Mouse (Mus musculus) CH12.LX (cell line): Measurements from ENCODE around the gene Tradd. TPM values are rescaled to one million over a fixed set of nuclear protein-coding genes. Genes with fewer than 3 reads are reported as not detected.
"Not testable (repeated sequence)": the region's sequence is repeated elsewhere in the genome, so short reads cannot be mapped to it uniquely, and the experiment has no call there.

Source experiments
- DNase-seq: peaks from one replicate; pipeline ENCODE4 v3.0.0-alpha.2; 2013; ENCODE audit errors: extremely low read depth
- H3K27ac ChIP-seq: 2 replicates; pipeline ENCODE4 v1.5.1; 2012; ENCODE audit warnings: low read depth, mild to moderate bottlenecking, control low read depth, moderate library complexity; ENCODE audit not compliant: insufficient read depth
- H3K27me3 ChIP-seq: replicated peaks from 2 replicates; pipeline ENCODE3; 2012; ENCODE audit warnings: inconsistent platforms
- H3K36me3 ChIP-seq, 2 experiments: replicated peaks in 1 of 2; 2 replicates each; pipeline versions ENCODE3 to v1.6.1; 2012; ENCODE audit warnings: inconsistent platforms in 1 of 2, low read length in 1 of 2, mild to moderate bottlenecking in 1 of 2, mixed read lengths in 1 of 2, moderate library complexity in 1 of 2; ENCODE audit not compliant: control insufficient read depth in 1 of 2, insufficient read depth in 1 of 2
- H3K4me1 ChIP-seq, 2 experiments: 2 replicates each; pipeline ENCODE4 v1.6.1; 2012; ENCODE audit warnings: inconsistent platforms in 1 of 2, moderate library complexity in 1 of 2; ENCODE audit not compliant: insufficient read depth in 2 of 2, control insufficient read depth in 1 of 2
- H3K4me2 ChIP-seq: 2 replicates; pipeline ENCODE4 v1.6.1; 2012; ENCODE audit warnings: low read depth, mild to moderate bottlenecking, control low read depth; ENCODE audit not compliant: poor library complexity, insufficient read depth, severe bottlenecking
- H3K4me3 ChIP-seq, 3 experiments: fragments of 150-350 bp in 1 of 3; sonication (generic) in 1 of 3; replicated peaks in 1 of 3; 2 replicates each; pipeline versions ENCODE3 to v1.5.1; 2011 to 2012; ENCODE audit warnings: low read depth in 2 of 3, low read length in 2 of 3, mild to moderate bottlenecking in 2 of 3, moderate library complexity in 2 of 3, control low read depth in 1 of 3, improper control_type of control experiment in 1 of 3, inconsistent platforms in 1 of 3, mixed read lengths in 1 of 3; ENCODE audit not compliant: poor library complexity in 1 of 3
- H3K79me2 ChIP-seq: replicated peaks from 2 replicates; pipeline ENCODE4 v1.6.1; 2012; ENCODE audit warnings: mild to moderate bottlenecking, moderate library complexity; ENCODE audit not compliant: control insufficient read depth, poor library complexity, insufficient read depth, severe bottlenecking; ENCODE audit errors: extremely low read depth
- H3K9ac ChIP-seq: 2 replicates; pipeline ENCODE4 v1.6.1; 2012; ENCODE audit warnings: low read depth, mild to moderate bottlenecking, control low read depth, moderate library complexity; ENCODE audit not compliant: insufficient read depth
- H3K9me3 ChIP-seq: replicated peaks from 2 replicates; pipeline ENCODE3; 2012; ENCODE audit warnings: low read length, inconsistent platforms, mixed read lengths
- BHLHE40 ChIP-seq: IDR thresholded peaks from 2 replicates; pipeline ENCODE4 v1.6.1; 2011; ENCODE audit warnings: mild to moderate bottlenecking, low read depth, low read length, improper control_type of control experiment
- CHD2 ChIP-seq: IDR thresholded peaks from 2 replicates; pipeline ENCODE4 v1.6.1; 2011; ENCODE audit warnings: low read length, improper control_type of control experiment
- CTCF ChIP-seq, 2 experiments: IDR thresholded peaks in 1 of 2; conservative IDR thresholded peaks in 1 of 2; 2 replicates each; pipeline ENCODE4 v1.5.1; 2011 to 2012; ENCODE audit warnings: low read depth in 2 of 2, low read length in 2 of 2, improper control_type of control experiment in 1 of 2, inconsistent platforms in 1 of 2, mild to moderate bottlenecking in 1 of 2, moderate library complexity in 1 of 2
- EP300 ChIP-seq: IDR thresholded peaks from 2 replicates; pipeline ENCODE4 v1.6.1; 2011; ENCODE audit warnings: low read length, improper control_type of control experiment
- HCFC1 ChIP-seq: IDR thresholded peaks from 2 replicates; pipeline ENCODE4 v1.6.1; 2012; ENCODE audit warnings: low read depth, mild to moderate bottlenecking, inconsistent platforms, low read length, improper control_type of control experiment
- JUN ChIP-seq: IDR thresholded peaks from 2 replicates; pipeline ENCODE4 v1.6.1; 2011; ENCODE audit warnings: low read depth, mild to moderate bottlenecking, low read length, improper control_type of control experiment, moderate library complexity; ENCODE audit not compliant: insufficient read depth
- KAT2A ChIP-seq: IDR thresholded peaks from 2 replicates; pipeline ENCODE4 v1.6.1; 2012; ENCODE audit warnings: low read length, improper control_type of control experiment, inconsistent platforms; ENCODE audit not compliant: insufficient replicate concordance
- MAX ChIP-seq: IDR thresholded peaks from 2 replicates; pipeline ENCODE4 v1.6.1; 2011; ENCODE audit warnings: low read length, improper control_type of control experiment
- MYC ChIP-seq: IDR thresholded peaks from 2 replicates; pipeline ENCODE4 v1.6.1; 2011; ENCODE audit warnings: low read depth, mild to moderate bottlenecking, improper control_type of control experiment, low read length
- PAX5 ChIP-seq: IDR thresholded peaks from 2 replicates; pipeline ENCODE4 v1.6.1; 2012; ENCODE audit warnings: low read length, inconsistent platforms, mixed read lengths
- POLR2A ChIP-seq: IDR thresholded peaks from 2 replicates; pipeline ENCODE4 v1.6.1; 2011; ENCODE audit warnings: low read depth, mild to moderate bottlenecking, improper control_type of control experiment, low read length
- POLR2AphosphoS2 ChIP-seq: IDR thresholded peaks from 2 replicates; pipeline ENCODE4 v1.6.1; 2011; ENCODE audit warnings: low read depth, low read length, improper control_type of control experiment
- RAD21 ChIP-seq: IDR thresholded peaks from 2 replicates; pipeline ENCODE4 v1.6.1; 2011; ENCODE audit warnings: low read depth, mild to moderate bottlenecking, low read length, improper control_type of control experiment, moderate library complexity
- SIN3A ChIP-seq: IDR thresholded peaks from 2 replicates; pipeline ENCODE4 v1.6.1; 2012; ENCODE audit warnings: low read length, improper control_type of control experiment, inconsistent platforms
- SMC3 ChIP-seq: IDR thresholded peaks from 2 replicates; pipeline ENCODE4 v1.6.1; 2011; ENCODE audit warnings: low read depth, low read length, improper control_type of control experiment
- TBP ChIP-seq: conservative IDR thresholded peaks from 2 replicates; pipeline ENCODE4 v1.6.1; 2011; ENCODE audit warnings: low read depth, low read length, improper control_type of control experiment
- TCF12 ChIP-seq: IDR thresholded peaks from 2 replicates; pipeline ENCODE4 v1.6.1; 2014; ENCODE audit warnings: low read depth, mild to moderate bottlenecking, inconsistent platforms, low read length, improper control_type of control experiment
- ZC3H11A ChIP-seq: IDR thresholded peaks from 2 replicates; pipeline ENCODE4 v1.6.1; 2012; ENCODE audit warnings: low read depth, mild to moderate bottlenecking, inconsistent platforms, low read length, improper control_type of control experiment
- ZKSCAN1 ChIP-seq: IDR thresholded peaks from 2 replicates; pipeline ENCODE4 v1.6.1; 2012; ENCODE audit warnings: low read depth, inconsistent platforms, low read length, improper control_type of control experiment, borderline replicate concordance
- dilution Hi-C: fragments of 300-500 bp; cut with MboI; formaldehyde crosslinking; loops from 2 replicates; pipeline ENCODE4 v1.14.3; 2020; ENCODE audit warnings: low sequenced_read_pairs; ENCODE audit not compliant: extremely low pct_unique_long_range_greater_than_20kb, extremely low pct_ligation_motif_present
- in situ Hi-C: fragments of 300-500 bp; cut with MboI; formaldehyde crosslinking; loops from 3 replicates; pipeline ENCODE4 v1.14.3; 2019; ENCODE audit warnings: low sequenced_read_pairs, low pct_ligation_motif_present, low pct_unique_long_range_greater_than_20kb, mixed read lengths
- polyA plus RNA-seq: library from polyadenylated mRNA; unstranded; fragments of >175 nt; gene quantifications from 2 replicates; pipeline ENCODE4 v1.2.1, GENCODE M21; 2012; ENCODE audit warnings: low read depth; ENCODE audit not compliant: insufficient read length
- total RNA-seq, 2 experiments: library from RNA; depleted of rRNA; stranded (reverse); fragments of 300-350 nt in 1 of 2; fragments of >200 nt in 1 of 2; gene quantifications; 2 replicates each; pipeline ENCODE4 v1.2.3; 2012 to 2014

The Tradd gene
- total and polyA plus RNA-seq, 3 experiments = 18.6 to 30.8 (median 20.4) TPM

GRCm38 (mm10) chr8:105233126-105233935 lies 31.1 kb downstream of the Tradd start:
- H3K9ac ChIP-seq = no peak overlapping the region
- no peaks in the 10 kb centered on the region for H3K9me3 ChIP-seq
- H3K79me2 ChIP-seq = 0 out of 2 replicates have a peak, but pooled peaks cover 5% of the 10 kb centered on the region
- H3K4me2 ChIP-seq = no peak overlapping the region
- no peak for DNase-seq
- no peak overlapping the region for H3K4me3 ChIP-seq
- dilution Hi-C loops = no loop called here
- in situ Hi-C loops = no loop called here
- peaks cover 15 to 55% of the 10 kb centered on the region in 2 experiments for H3K36me3 ChIP-seq
- TF ChIP-seq TCF12 (no peak), ZC3H11A (no peak), CTCF (conservative IDR thresholded peaks at IDR 0.05 in 1 of 2, IDR thresholded peaks at IDR 0.05 in 1 of 2; ENCODE audit: low read depth in 2 of 2, low read length in 2 of 2) (no peak), BHLHE40 (no peak), TBP (no peak), SIN3A (no peak), KAT2A (no peak), MYC (no peak), POLR2A (no peak), EP300 (no peak), MAX (no peak), HCFC1 (no peak), CHD2 (no peak), SMC3 (no peak), PAX5 (no peak), RAD21 (no peak), JUN (no peak), ZKSCAN1 (no peak), POLR2AphosphoS2 (no peak)
- no peaks in the 10 kb centered on the region for H3K27me3 ChIP-seq
- peaks cover 0 to 15% of the 10 kb centered on the region in 2 experiments; a peak in 2 of 4 replicates for H3K4me1 ChIP-seq
- H3K27ac ChIP-seq = no peak overlapping the region

- in situ Hi-C loops, H3K27me3 ChIP-seq, H3K9ac ChIP-seq, dilution Hi-C loops, H3K4me3 ChIP-seq, H3K9me3 ChIP-seq, H3K4me2 ChIP-seq, DNase-seq, H3K79me2 ChIP-seq, H3K27ac ChIP-seq: not testable (repeated sequence)
- Histone ChIP-seq H3K36me3 (peaks cover 15 to 52% of the 10 kb centered on the region in 2 experiments), H3K4me1 (peaks cover 0 to 15% of the 10 kb centered on the region in 2 experiments; a peak in 2 of 4 replicates)
Observed at GRCm38 (mm10) chr8:105232321-105232693, 32.1 kb downstream of the Tradd start.
